Mouse (Mus musculus): ENCODE measurements around the gene Pde1c. TPM values are rescaled to one million over a fixed set of nuclear protein-coding genes. Genes with fewer than 3 reads are reported as not detected.
"Not testable (repeated sequence)": the region's sequence is repeated elsewhere in the genome, so short reads cannot be mapped to it uniquely, and the experiment has no call there.

Gene Pde1c
- 1 to 10 TPM; 3.1 to 3.5 TPM for total RNA-seq (2021)
- long read RNA-seq, experiment 1, partial matches to known transcripts = 0 of 3 reads
- long read RNA-seq, experiment 1, other reads (novel, unspliced or antisense) = 3 of 3 reads
- long read RNA-seq, experiment 2, partial matches to known transcripts = 0 of 1 reads
- long read RNA-seq, experiment 2, other reads (novel, unspliced or antisense) = 1 of 1 reads

DNA sequence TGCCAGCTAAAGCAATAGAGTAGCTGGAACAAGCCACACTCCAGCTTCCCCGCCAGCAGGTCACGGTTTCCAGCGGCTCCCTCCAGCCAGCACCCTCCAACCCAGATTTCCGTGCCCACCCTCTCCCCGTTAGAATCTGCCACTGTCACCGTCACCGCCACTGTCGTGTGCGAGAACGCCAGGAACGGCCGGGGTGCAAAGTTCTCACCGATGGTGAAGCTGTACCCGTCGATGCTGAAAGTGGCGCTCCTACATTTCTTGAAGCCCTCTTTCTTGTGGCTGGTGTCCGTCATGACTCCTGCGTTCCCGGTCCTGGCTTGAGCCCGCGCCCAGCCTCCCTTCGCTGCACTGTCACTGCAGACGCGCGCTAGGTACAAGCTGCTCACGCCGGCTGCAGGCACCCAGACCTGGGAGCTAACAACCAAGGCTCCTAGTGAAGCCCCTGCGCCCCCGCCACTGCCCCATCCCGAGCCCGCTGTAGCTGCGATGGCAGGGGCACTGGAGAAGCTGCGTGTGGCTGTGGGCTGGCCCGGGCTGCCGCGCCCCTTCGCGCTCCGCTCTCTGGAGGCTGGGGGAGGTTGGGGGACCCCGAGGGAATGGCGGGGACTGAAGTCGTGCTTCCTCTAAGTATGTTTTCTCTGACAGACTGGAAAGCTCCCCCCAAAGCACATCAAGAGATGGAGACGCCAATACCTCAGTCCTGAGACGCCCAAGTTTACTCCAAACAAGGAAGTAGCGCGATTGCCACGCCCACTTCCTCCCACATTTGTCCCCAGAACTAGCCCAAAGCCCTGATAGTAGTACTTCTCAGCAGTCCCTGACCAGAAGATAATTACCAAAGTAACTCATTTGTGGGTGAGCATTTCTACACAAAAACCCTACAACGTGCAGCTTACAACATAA, at the start of gene Pde1c:
Gene Pde1c, minus strand, starts transcription at position 634 of the 903 bp plus-strand sequence.
- no peak within 1 kb of the TSS for H3K27ac ChIP-seq

DNA sequence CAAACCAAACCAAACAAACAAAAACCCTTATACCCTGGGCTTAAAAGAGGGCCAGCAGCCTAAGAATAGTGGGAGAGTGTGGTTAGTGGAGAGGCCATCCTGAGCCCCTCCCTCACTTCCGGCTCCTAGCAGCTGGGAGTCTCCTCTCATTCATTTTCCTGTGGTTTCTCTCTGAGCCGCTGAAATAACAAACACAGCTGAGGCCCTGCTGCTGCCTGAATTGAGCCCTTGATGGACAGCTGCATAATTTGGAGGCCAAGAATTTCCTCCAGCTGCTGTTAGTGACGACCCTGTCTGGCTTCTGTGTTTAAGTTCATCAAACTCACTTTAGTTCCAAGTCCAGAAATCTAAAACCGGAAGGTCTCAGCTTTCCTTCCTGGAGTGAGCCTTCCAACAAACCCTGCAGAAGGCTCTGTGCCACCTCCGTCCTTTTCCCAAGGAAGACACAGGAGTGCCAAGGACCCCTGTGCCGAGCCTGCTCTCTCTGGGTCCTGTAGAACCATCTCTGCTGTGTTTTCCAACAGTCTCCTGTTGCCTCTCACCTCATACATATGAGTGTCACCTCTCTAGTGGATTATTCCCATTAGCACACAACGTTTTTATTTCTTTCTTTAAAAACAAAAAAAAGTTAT, 48.2 kb upstream of the Pde1c start:
- DNase-seq (ENCODE audit: low spot score in 2 of 2) = peak; percentile 7 to 9
- no peak for TF ChIP-seq CTCF (conservative IDR thresholded peaks at IDR 0.05)
- Histone ChIP-seq H3K27ac (no peak overlapping the region), H3K4me3 (no peak overlapping the region)

More for the DNA sequence above, at the start of gene Pde1c:
- no peak for TF ChIP-seq CTCF (conservative IDR thresholded peaks at IDR 0.05)
- no peak for DNase-seq (ENCODE audit: low spot score in 2 of 2)
- H3K4me3 ChIP-seq = peak within 1 kb of the TSS; percentile 64

GRCm38 (mm10) chr6:56616228-56616981, 47.5 kb upstream of the Pde1c start:
- no peak for DNase-seq (ENCODE audit: low spot score in 2 of 2)
- Histone ChIP-seq H3K4me3 (no peak overlapping the region), H3K27ac (no peak overlapping the region)
- no peak for TF ChIP-seq CTCF (conservative IDR thresholded peaks at IDR 0.05)

GRCm38 (mm10) chr6:56609529-56609928, 40.6 kb upstream of the Pde1c start:
- H3K4me3 ChIP-seq; DNase-seq (ENCODE audit: low spot score in 2 of 2); H3K27ac ChIP-seq: not testable (repeated sequence)

- Histone ChIP-seq H3K27ac (no peak overlapping the region), H3K4me3 (no peak overlapping the region)
- DNase-seq (ENCODE audit: low spot score in 2 of 2) = peak; percentile 63 to 73
- TF ChIP-seq CTCF (conservative IDR thresholded peaks at IDR 0.05) = peak; percentile 94
Measured at GRCm38 (mm10) chr6:56608277-56608676, 39.4 kb upstream of the Pde1c start.

DNA sequence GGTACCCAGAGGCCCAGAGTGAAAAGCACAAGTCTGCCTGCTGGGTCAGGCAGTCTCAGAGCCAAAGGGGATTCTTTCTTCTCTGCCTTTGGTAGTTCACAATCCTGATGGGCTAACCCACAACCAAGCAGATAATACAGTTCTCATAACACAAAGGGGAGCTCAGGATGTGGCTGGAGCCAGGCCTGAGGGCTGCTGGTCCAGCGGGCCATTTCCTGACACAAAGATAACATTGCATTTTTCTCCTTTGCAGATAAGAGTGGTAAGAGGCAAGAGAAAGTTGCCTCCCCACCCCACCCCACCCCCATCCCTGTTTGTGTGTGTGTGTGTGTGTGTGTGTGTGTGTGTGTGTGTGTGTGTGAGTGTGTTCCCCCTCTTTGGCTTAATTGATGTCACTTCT, 10.7 kb upstream of the Pde1c start:
- TF ChIP-seq CTCF (conservative IDR thresholded peaks at IDR 0.05) = no peak
- no peak for DNase-seq (ENCODE audit: low spot score in 2 of 2)

DNA sequence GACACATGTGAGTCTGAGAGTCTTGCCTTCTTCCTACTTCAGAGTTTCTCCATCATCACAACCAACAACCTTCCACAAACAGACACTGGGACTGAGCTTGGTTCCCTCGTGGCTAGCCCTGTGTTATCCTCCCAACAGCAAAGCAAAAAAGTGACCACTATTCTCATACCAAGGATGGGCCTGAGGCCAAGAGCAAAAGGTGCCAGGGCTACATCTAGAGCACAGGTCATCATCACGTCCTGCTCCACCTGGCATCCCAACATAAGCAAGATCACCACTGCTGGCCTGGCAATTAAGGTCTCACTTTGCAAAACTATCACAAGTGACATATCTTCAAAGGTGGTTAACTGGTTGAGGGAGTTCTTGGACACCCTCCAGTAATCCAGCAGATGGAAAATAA, 8.0 kb downstream of the Pde1c start:
- no peak overlapping the region for H3K4me3 ChIP-seq
- H3K27ac ChIP-seq = no peak overlapping the region
- no peak for DNase-seq (ENCODE audit: low spot score in 2 of 2)
- no peak for TF ChIP-seq CTCF (conservative IDR thresholded peaks at IDR 0.05)

More for the DNA sequence above, 10.7 kb upstream of the Pde1c start:
- H3K4me3 ChIP-seq = no peak overlapping the region
- no peak overlapping the region for H3K27ac ChIP-seq

DNA sequence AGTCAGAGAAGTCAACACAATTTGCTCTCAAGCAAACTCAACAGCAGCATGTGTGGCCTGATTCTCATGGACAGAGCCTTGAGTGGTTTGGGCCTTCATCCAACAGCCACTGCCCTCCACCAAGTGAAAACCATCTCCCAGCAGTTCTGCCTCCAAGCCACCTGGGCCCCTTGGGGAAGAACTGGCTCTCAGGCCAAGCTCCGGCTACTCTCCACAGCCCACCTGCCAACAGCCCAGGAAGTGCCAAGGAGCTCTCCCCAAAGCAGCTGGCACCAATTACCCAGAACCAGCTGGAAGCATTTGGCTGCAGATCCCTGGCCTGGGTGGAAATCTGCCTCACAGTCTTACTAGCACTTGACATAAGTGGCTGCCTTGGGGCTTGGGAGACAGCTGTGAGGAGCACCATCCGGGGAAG, 8.4 kb downstream of the Pde1c start:
- no peak for TF ChIP-seq CTCF (conservative IDR thresholded peaks at IDR 0.05)
- Histone ChIP-seq H3K4me3 (no peak overlapping the region), H3K27ac (no peak overlapping the region)
- peak; percentile 37 to 43 for DNase-seq (ENCODE audit: low spot score in 2 of 2)

DNA sequence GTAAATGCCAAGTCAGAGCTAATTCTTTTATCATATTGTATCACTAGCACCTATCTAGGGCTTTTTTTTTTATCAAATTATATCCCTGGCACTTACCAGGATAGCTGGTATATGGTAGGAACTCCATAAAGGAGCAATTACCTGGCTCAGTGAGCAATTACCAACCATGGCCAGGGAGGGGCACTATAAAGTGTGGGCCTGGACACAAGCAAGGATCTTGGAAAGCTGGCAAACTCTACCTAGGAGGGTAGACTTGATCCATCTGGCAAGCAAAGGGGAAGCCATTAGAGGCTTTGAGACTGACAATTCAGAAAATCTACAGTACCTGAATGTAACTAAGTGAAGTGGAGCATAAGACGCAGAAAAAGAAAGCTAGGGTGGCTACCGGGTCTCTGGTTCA, 10.2 kb downstream of the Pde1c start:
- TF ChIP-seq CTCF (conservative IDR thresholded peaks at IDR 0.05) = no peak
- H3K4me3 ChIP-seq = no peak overlapping the region
- no peak for DNase-seq (ENCODE audit: low spot score in 2 of 2)

GRCm38 (mm10) chr6:56555848-56556247, 13.1 kb downstream of the Pde1c start:
- Histone ChIP-seq H3K4me3 (no peak overlapping the region), H3K27ac (no peak overlapping the region)
- DNase-seq (ENCODE audit: low spot score in 2 of 2) = no peak
- TF ChIP-seq CTCF (conservative IDR thresholded peaks at IDR 0.05) = no peak

More for the DNA sequence above, 10.2 kb downstream of the Pde1c start:
- no peak overlapping the region for H3K27ac ChIP-seq

DNA sequence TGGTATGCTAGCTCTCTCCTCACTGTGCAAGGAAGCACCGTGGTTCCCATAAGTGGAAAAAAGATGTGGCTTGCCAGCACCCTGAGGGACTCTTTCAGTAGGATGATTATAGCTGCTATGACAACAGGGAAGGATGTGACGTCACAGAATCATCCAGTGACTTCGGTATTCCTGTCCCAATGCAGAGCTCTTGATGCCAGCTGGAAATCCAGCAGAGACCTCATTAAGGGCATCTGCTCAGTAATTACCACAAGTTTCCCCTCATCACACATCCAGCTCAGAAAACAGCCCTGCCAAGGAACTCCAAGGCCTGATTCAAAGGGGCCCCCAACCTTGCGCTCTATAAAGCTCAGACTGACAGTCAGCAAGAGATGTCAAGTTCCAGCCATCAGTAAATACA, 13.5 kb downstream of the Pde1c start:
- no peak for TF ChIP-seq CTCF (conservative IDR thresholded peaks at IDR 0.05)
- Histone ChIP-seq H3K27ac (no peak overlapping the region), H3K4me3 (no peak overlapping the region)
- no peak for DNase-seq (ENCODE audit: low spot score in 2 of 2)

- DNase-seq (ENCODE audit: low spot score in 2 of 2) = no peak
- no peak overlapping the region for H3K27ac ChIP-seq
- no peak overlapping the region for H3K4me3 ChIP-seq
- TF ChIP-seq CTCF (conservative IDR thresholded peaks at IDR 0.05) = no peak
Measured at GRCm38 (mm10) chr6:56551022-56551421, 17.9 kb downstream of the Pde1c start.

DNA sequence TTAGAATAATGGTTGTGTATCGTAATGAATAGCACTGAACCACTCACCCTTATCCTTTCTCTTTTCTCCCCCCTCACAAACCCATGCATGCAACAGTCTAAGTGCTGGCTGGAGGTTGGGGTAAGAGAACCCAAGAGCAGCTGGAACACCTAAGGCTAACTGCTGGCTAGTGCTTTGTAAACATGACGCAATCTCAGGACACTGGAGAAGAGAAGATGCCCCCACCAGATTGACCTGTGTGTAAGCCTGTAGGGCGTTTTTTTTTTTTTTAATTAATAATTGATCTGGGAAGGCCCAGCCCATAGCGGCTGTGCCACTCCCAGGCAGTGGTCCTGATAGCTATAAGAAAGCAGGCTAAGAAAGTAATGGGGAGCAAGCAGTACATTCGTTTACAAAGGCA, 28.7 kb downstream of the Pde1c start:
- no peak for TF ChIP-seq CTCF (conservative IDR thresholded peaks at IDR 0.05)
- Histone ChIP-seq H3K4me3 (no peak overlapping the region), H3K27ac (no peak overlapping the region)
- DNase-seq (ENCODE audit: low spot score in 2 of 2) = no peak

All from layer of hippocampus, adult 2 months (tissue).